Mouse (Mus musculus): ENCODE measurements around the gene E330009J07Rik. TPM values are rescaled to one million over a fixed set of nuclear protein-coding genes. Genes with fewer than 3 reads are reported as not detected.

E330009J07Rik gene
- polyA plus RNA-seq, 1 experiment: 0.12 TPM

DNA sequence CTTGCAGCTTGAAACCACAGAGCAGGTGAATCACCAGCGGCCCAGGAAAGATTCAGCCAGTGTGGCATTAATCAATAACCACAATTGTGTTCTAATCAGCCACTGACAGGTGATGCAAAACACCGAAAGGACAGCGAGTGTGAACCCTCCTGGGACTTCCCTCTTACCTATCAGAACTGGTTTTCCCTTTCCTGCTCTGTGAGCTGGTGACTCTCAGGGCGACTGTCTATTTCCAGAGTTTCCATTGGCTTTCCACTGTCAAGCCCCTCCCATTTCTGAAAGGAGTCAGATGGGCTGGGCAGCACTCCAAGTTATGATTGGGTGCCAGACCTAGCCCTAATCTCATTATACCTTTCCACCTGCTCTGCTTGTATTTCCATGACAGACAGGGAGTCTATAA is 4.6 kb downstream of the E330009J07Rik start:
- H3K4me1 ChIP-seq: peaks cover 68% of the 10 kb centered on the region
- no peak overlapping the region for H3K4me3 ChIP-seq (replicated peaks)
- no peaks in the 10 kb centered on the region for H3K36me3 ChIP-seq (replicated peaks; ENCODE audit: low read length)
- H3K9me3 ChIP-seq: no peaks in the 10 kb centered on the region
- no peak for TF ChIP-seq GATA1 (IDR thresholded peaks at IDR 0.05; ENCODE audit: borderline replicate concordance, low read length)
- TF ChIP-seq FLI1 (IDR thresholded peaks at IDR 0.05; ENCODE audit: low read length): no peak
- peaks cover 10% of the 10 kb centered on the region for H3K27me3 ChIP-seq (replicated peaks)

DNA sequence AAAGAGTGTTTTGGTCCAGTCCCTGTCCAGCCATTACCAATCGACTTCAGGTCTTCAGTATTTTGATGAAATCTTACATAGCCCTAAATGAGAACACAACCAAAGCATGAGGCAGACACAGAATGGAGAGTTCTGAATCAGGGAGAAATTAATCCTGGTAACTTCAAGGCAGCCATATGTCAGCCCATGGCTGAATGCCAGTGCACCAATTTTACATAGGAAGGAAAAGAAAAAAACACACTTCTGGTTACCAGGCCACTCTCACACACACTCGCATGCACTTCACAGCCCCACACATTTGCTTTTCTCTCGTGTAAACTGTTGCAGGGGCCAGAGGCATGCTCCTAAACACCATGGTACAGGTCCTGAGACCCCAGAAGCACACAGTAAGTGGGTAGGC is 5.1 kb downstream of the E330009J07Rik start:
- no peaks in the 10 kb centered on the region for H3K36me3 ChIP-seq (replicated peaks; ENCODE audit: low read length)
- H3K9me3 ChIP-seq: no peaks in the 10 kb centered on the region
- no peak overlapping the region for H3K4me3 ChIP-seq (replicated peaks)
- no peak for TF ChIP-seq FLI1 (IDR thresholded peaks at IDR 0.05; ENCODE audit: low read length)
- TF ChIP-seq GATA1 (IDR thresholded peaks at IDR 0.05; ENCODE audit: borderline replicate concordance, low read length): no peak
- peaks cover 66% of the 10 kb centered on the region for H3K4me1 ChIP-seq
- peaks cover 10% of the 10 kb centered on the region for H3K27me3 ChIP-seq (replicated peaks)

DNA sequence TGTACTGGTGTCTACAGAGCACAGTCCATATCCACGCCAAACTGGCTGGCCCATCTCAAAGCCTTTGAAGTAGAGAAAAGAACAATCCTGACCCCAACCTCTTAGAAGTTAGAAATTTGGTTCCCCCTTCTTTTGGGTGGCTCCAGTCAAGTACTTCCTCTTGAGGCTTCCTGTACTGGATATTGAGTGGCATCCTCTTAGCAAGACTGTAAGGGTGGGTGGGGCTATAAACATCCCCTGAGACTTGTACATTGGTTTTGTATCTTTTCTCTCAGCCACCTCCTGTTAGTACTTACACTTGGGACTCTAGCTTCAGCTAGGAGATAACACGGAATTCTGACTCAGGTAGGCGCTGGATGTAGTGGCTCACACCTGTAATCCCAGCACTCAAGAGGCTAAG is 5.7 kb downstream of the E330009J07Rik start:
- no peaks in the 10 kb centered on the region for H3K36me3 ChIP-seq (replicated peaks; ENCODE audit: low read length)
- peaks cover 65% of the 10 kb centered on the region for H3K4me1 ChIP-seq
- TF ChIP-seq FLI1 (IDR thresholded peaks at IDR 0.05; ENCODE audit: low read length) (no peak), GATA1 (IDR thresholded peaks at IDR 0.05; ENCODE audit: borderline replicate concordance, low read length) (no peak)
- no peaks in the 10 kb centered on the region for H3K9me3 ChIP-seq
- H3K4me3 ChIP-seq (replicated peaks): no peak overlapping the region
- peaks cover 7% of the 10 kb centered on the region for H3K27me3 ChIP-seq (replicated peaks)

DNA sequence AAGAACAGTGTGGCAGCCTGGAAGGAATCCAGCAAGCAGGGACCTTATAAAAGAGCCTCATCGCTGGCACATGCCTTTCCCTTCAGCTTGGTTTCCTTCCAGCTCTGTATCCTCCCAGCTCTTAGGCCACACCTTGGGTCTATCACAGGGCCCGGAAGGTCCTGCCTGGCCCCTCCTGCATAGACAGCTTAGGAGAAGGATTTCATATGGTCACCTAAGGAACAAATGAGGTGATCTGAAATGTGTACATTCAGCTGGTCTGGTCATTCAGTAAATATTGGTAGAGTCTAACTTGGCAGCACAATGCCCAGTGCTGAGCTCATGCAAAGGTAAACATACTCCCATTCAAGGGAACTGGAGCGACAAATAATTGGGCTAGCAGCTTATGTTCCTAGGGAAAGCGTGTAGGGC is 6.4 kb downstream of the E330009J07Rik start:
- no peak for TF ChIP-seq GATA1 (IDR thresholded peaks at IDR 0.05; ENCODE audit: borderline replicate concordance, low read length)
- no peak for TF ChIP-seq FLI1 (IDR thresholded peaks at IDR 0.05; ENCODE audit: low read length)
- peaks cover 58% of the 10 kb centered on the region for H3K4me1 ChIP-seq
- H3K27me3 ChIP-seq (replicated peaks): no peaks in the 10 kb centered on the region
- H3K9me3 ChIP-seq: no peaks in the 10 kb centered on the region
- H3K4me3 ChIP-seq (replicated peaks): no peak overlapping the region
- H3K36me3 ChIP-seq (replicated peaks; ENCODE audit: low read length): no peaks in the 10 kb centered on the region

DNA sequence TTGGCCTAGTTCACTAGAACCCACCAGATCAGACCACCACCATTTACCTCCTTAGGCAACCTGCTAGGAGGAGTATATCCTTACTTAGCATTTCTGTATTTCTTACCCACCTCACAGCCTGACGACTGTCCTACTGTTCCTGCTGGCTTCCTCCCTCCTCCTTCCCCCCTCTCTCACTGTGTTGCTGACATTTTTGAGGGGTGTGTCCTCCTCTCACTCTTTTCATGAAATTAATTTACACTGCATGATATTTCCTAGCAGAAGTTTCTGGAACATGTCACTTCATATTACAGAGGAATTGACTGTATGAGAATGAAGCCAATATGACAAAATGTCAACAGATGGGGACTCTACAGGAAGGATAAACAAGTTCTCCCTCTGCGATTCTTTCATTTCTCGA is 7.2 kb downstream of the E330009J07Rik start:
- no peak for TF ChIP-seq GATA1 (IDR thresholded peaks at IDR 0.05; ENCODE audit: borderline replicate concordance, low read length)
- TF ChIP-seq FLI1 (IDR thresholded peaks at IDR 0.05; ENCODE audit: low read length): no peak
- Histone ChIP-seq H3K4me1 (peaks cover 49% of the 10 kb centered on the region), H3K9me3 (no peaks in the 10 kb centered on the region), H3K36me3 (replicated peaks; ENCODE audit: low read length) (no peaks in the 10 kb centered on the region), H3K4me3 (replicated peaks) (no peak overlapping the region), H3K27me3 (replicated peaks) (no peaks in the 10 kb centered on the region)

DNA sequence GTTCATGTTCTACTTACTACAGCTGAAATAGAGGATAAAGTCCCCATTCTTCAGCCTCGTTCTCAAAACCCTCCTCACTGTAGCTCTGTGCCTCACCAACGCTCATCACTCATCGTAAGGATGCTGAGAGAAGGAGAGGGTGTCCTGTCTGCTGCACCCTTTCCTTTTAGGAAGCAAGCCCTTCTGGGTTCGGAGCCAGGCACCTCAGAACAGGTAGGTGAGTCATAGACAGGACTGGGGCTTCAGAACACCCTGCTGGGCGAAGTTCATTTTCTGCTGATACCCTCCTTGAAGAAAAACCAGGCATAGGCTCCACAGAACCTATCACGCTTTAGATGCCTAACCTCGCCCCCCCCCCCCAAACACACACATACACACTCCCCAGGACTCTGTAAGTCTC is 8.5 kb downstream of the E330009J07Rik start:
- Histone ChIP-seq H3K9me3 (no peaks in the 10 kb centered on the region), H3K27me3 (replicated peaks) (no peaks in the 10 kb centered on the region), H3K4me1 (peaks cover 37% of the 10 kb centered on the region), H3K36me3 (replicated peaks; ENCODE audit: low read length) (peaks cover 2% of the 10 kb centered on the region), H3K4me3 (replicated peaks) (no peak overlapping the region)
- no peak for TF ChIP-seq FLI1 (IDR thresholded peaks at IDR 0.05; ENCODE audit: low read length)
- TF ChIP-seq GATA1 (IDR thresholded peaks at IDR 0.05; ENCODE audit: borderline replicate concordance, low read length): no peak

DNA sequence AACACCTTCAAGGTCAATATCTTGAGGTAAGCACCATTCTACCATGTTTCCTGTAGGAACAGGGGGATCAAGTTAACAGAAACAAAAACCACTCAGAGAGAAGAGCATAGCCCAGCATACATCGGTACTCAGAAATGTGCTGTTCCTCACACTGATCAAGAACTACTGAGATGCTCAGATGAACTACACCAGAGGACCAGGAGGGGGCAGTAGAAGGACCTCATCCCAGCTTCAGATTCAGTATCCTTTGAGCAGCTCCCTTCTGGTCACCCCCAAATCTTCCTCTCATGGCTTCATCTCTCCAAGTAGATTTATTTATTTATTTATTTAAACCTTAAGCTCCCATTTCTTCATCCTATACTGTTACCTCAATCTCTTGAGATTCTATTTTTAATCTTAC is 12.2 kb downstream of the E330009J07Rik start:
- Histone ChIP-seq H3K4me3 (replicated peaks) (no peak overlapping the region), H3K27me3 (replicated peaks) (no peaks in the 10 kb centered on the region), H3K4me1 (peaks cover 7% of the 10 kb centered on the region; the same call in 1 of the 2 replicates), H3K9me3 (no peaks in the 10 kb centered on the region), H3K36me3 (replicated peaks; ENCODE audit: low read length) (peaks cover 24% of the 10 kb centered on the region)
- TF ChIP-seq GATA1 (IDR thresholded peaks at IDR 0.05; ENCODE audit: borderline replicate concordance, low read length) (no peak), FLI1 (IDR thresholded peaks at IDR 0.05; ENCODE audit: low read length) (no peak)

DNA sequence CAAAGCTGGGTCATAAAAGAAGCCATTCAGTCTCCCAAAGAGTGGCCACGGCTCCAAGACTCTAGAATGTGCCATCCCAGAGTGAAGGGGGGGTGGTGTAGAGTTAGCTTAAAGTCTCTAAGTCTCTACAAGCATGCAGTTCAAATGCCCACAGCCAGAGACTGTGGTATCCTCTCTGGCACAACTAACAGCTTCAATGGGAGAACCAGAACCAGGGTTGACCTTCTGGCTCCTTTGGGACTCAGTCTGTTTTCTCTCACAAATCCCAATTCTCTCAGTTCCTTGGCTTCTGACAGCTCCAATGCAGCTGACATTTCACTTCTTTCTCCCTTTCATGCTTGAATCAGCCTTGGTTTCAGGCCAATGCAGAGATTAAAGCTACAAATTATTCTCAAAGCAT is 12.9 kb downstream of the E330009J07Rik start:
- H3K36me3 ChIP-seq (replicated peaks; ENCODE audit: low read length): peaks cover 31% of the 10 kb centered on the region
- no peak overlapping the region for H3K4me3 ChIP-seq (replicated peaks)
- no peaks in the 10 kb centered on the region for H3K9me3 ChIP-seq
- H3K27me3 ChIP-seq (replicated peaks): no peaks in the 10 kb centered on the region
- TF ChIP-seq GATA1 (IDR thresholded peaks at IDR 0.05; ENCODE audit: borderline replicate concordance, low read length) (no peak), FLI1 (IDR thresholded peaks at IDR 0.05; ENCODE audit: low read length) (no peak)
- 0 out of 2 replicates have a peak, but pooled peaks cover 2% of the 10 kb centered on the region for H3K4me1 ChIP-seq

DNA sequence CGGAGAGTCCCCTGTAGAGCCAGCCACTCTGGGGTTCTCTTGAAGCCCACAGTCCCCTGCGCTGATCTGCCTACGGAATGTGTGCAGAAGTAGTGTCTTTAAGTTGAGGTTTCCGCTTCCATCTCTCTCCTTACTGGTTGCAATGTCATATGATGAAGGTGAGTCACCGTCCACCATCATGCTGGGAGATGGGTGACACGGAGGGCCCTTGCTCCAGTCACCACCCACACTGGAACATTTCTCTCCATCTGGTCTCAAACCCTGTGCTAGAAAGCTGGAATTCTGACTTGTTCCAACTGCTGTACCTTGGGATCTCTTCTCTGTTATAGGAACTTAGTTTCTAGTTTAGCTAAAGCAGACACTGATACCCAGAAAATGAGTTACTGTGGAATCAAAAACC is 14.8 kb downstream of the E330009J07Rik start:
- H3K36me3 ChIP-seq (replicated peaks; ENCODE audit: low read length): peaks cover 42% of the 10 kb centered on the region
- TF ChIP-seq GATA1 (IDR thresholded peaks at IDR 0.05; ENCODE audit: borderline replicate concordance, low read length): no peak
- no peak for TF ChIP-seq FLI1 (IDR thresholded peaks at IDR 0.05; ENCODE audit: low read length)
- H3K4me1 ChIP-seq: 0 out of 2 replicates have a peak, but pooled peaks cover under 1% of the 10 kb centered on the region
- H3K9me3 ChIP-seq: no peaks in the 10 kb centered on the region
- H3K4me3 ChIP-seq (replicated peaks): no peak overlapping the region
- H3K27me3 ChIP-seq (replicated peaks): no peaks in the 10 kb centered on the region

DNA sequence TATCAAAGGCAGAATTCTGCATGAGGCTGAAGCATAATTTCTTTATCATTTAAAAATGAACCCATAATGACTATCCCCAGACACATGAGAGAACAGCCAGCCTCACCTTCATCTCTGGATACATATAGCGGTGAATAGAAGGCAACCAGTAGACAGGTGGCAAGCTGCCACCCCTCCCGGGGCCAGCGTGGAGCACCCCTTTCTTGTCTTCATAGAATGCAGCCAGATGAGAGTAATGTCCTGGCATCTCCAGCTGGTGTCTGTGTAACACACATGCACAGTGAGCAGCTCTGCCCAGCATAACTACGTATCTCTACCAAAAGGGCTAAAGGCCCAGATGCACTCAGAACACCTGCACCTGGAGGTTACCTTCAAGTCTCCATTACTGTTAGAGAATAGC is 17.5 kb downstream of the E330009J07Rik start:
- peaks cover 52% of the 10 kb centered on the region for H3K36me3 ChIP-seq (replicated peaks; ENCODE audit: low read length)
- no peaks in the 10 kb centered on the region for H3K27me3 ChIP-seq (replicated peaks)
- H3K4me1 ChIP-seq: peaks cover 13% of the 10 kb centered on the region
- H3K9me3 ChIP-seq: no peaks in the 10 kb centered on the region
- no peak overlapping the region for H3K4me3 ChIP-seq (replicated peaks)
- TF ChIP-seq GATA1 (IDR thresholded peaks at IDR 0.05; ENCODE audit: borderline replicate concordance, low read length): no peak
- no peak for TF ChIP-seq FLI1 (IDR thresholded peaks at IDR 0.05; ENCODE audit: low read length)

DNA sequence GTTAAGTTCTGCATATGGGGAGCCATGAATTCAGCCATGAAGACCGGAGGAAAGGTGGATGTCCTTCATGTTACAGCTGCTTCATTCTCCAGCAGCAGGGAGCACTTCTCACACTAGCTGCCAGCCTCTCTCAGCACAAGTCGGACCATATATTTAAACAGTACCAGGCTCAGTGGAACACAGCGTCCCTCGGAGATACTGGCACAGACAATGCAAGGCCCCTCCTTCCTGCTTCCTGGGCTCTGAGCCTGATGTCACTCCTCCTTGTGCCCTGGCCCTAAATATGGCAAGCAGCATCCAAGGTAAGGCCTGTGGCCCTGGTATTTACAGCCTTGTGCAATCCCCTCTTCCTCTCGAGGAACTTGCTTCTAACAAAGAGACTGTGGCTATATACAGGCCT is 20.1 kb downstream of the E330009J07Rik start:
- H3K9me3 ChIP-seq: no peaks in the 10 kb centered on the region
- TF ChIP-seq GATA1 (IDR thresholded peaks at IDR 0.05; ENCODE audit: borderline replicate concordance, low read length): no peak
- no peak for TF ChIP-seq FLI1 (IDR thresholded peaks at IDR 0.05; ENCODE audit: low read length)
- H3K4me3 ChIP-seq (replicated peaks): no peak overlapping the region

More for the DNA sequence above, 20.1 kb downstream of the E330009J07Rik start:
- H3K27me3 ChIP-seq (replicated peaks): no peaks in the 10 kb centered on the region
- H3K4me1 ChIP-seq: peaks cover 31% of the 10 kb centered on the region
- peaks cover 53% of the 10 kb centered on the region for H3K36me3 ChIP-seq (replicated peaks; ENCODE audit: low read length)

Data from megakaryocyte, embryonic 14.5 days (primary cell).